Mouse (Mus musculus): ENCODE data around the gene Unc5a. TPM values are rescaled to one million over a fixed set of nuclear protein-coding genes. Genes with fewer than 3 reads are reported as not detected.

Unc5a gene
- polyA plus RNA-seq, 1 experiment from 2014 or later, result 7.2 TPM

DNA sequence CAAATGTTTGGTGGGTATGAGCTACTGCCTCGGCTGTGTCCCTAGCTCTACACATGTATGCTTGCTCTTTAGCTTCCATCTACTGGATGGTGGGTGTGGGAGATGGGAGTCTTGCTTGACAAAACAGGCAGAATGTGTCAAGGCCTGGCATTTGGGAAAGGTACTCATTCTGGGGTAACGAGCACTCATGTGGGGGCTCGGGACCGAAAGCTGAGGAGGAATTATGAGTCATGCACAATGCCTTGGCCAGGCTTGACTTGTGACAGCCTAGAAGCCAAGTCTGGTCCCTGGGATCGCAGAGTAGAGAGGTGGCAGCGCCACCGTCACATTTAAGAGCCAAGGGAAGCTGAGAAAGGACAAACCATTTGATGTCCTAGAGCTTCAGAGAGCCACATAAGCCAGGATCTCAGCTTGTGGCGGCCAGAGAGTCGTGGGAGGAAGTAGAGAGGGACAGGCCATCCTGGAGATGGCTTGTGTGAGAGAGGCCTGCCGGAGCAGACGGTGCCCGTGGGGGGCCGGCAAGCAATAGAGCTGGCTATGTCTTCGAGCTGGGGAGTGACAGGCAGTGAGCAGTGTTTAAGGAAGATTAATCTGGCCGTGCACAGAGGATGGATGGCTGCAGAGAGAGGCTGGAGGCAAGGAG lies 10.0 kb downstream of the Unc5a start:
- 0 out of 2 replicates have a peak overlapping the region, but pooled peaks have one; percentile 6 for H3K4me2 ChIP-seq
- WGBS, result 36% methylated on average over 15 of the region's 15 CpGs
- ATAC-seq, result no peak
- no peaks in the 10 kb centered on the region for H3K9me3 ChIP-seq (replicated peaks)
- H3K4me3 ChIP-seq, result no peak overlapping the region
- peaks cover 43% of the 10 kb centered on the region for H3K4me1 ChIP-seq
- H3K9ac ChIP-seq, result 0 out of 2 replicates have a peak overlapping the region, but pooled peaks have one; percentile 43
- H3K36me3 ChIP-seq (ENCODE audit: poor library complexity, severe bottlenecking), result no peaks in the 10 kb centered on the region
- peaks cover 29% of the 10 kb centered on the region for H3K27me3 ChIP-seq
- peak overlapping the region; percentile 3; the same call in 1 of the 2 replicates for H3K27ac ChIP-seq

DNA sequence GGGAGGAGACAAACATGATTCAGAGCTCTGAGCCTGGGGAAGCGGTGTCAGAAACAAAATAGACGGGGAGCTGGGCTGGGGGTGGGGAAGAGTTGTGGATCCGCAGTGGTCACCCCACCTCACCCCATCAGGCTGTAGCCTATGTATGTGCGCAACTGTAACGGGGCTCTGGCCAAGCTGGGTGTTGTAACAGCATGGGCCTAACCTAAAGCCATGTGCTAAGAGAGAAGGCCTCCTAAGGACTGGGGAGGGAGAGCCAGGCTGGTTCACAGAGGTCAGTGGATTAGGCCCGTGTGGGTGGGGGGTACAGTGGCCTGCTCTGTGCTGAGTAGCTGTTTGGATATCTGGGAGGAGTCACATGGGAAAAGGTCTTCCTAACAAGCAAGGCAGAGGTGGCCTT lies 10.6 kb downstream of the Unc5a start:
- WGBS, result 48% methylated on average over 6 of the region's 6 CpGs
- Histone ChIP-seq H3K4me3 (no peak overlapping the region), H3K9me3 (replicated peaks) (no peaks in the 10 kb centered on the region), H3K9ac (no peak overlapping the region), H3K36me3 (ENCODE audit: poor library complexity, severe bottlenecking) (no peaks in the 10 kb centered on the region), H3K4me2 (no peak overlapping the region), H3K4me1 (peaks cover 50% of the 10 kb centered on the region), H3K27me3 (peaks cover 22% of the 10 kb centered on the region), H3K27ac (no peak overlapping the region)
- ATAC-seq, result no peak

DNA sequence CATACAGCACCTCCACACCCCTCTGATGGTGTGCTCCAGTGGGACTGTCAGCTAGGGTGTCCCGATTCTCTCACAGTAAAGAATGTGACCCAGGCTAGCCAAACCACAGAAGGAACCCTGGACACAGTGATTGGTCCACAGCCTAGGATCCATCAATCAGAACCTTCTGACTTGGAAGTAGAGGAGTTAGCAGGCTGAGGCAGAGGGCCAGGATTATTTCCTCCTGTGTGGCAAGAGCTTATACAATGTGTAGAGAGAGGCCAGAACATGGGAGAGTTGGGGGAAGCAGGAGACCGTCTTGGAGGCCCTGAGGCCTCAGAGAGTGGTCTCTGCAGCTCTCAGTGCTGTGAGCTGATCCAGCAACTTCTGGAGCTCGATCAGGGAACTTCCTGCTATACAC lies 11.3 kb downstream of the Unc5a start:
- Histone ChIP-seq H3K9me3 (replicated peaks) (no peaks in the 10 kb centered on the region), H3K9ac (no peak overlapping the region), H3K27me3 (peaks cover 15% of the 10 kb centered on the region; the same call in 1 of the 2 replicates), H3K36me3 (ENCODE audit: poor library complexity, severe bottlenecking) (no peaks in the 10 kb centered on the region), H3K4me1 (peaks cover 43% of the 10 kb centered on the region), H3K4me3 (no peak overlapping the region), H3K4me2 (no peak overlapping the region), H3K27ac (no peak overlapping the region)
- no peak for ATAC-seq
- WGBS, result 84% methylated on average over 3 of the region's 3 CpGs

DNA sequence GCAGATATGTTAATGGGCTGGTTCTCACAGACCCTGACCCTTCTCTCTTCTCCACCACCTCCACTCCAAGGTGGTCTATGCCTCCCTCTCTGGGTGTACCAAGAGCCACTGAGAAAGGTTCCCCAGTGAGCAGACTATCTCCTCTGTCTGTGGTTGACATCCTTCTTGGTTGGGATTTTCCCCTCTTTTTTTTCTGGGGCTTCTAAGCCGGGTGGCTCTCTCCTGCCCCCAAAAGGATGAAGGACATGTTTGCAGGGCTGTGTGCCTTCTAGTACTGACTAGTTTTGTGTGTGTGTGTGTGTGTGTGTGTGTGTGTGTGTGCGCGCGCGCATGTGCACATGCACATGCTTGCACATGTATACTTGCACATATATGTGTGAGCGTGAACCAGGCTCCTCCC lies 16.0 kb downstream of the Unc5a start:
- H3K4me3 ChIP-seq, result no peak overlapping the region
- H3K9ac ChIP-seq, result no peak overlapping the region
- 91% methylated on average over 6 of the region's 6 CpGs for WGBS
- H3K27me3 ChIP-seq, result peaks cover 6% of the 10 kb centered on the region
- no peaks in the 10 kb centered on the region for H3K9me3 ChIP-seq (replicated peaks)
- no peak overlapping the region for H3K4me2 ChIP-seq
- no peaks in the 10 kb centered on the region for H3K36me3 ChIP-seq (ENCODE audit: poor library complexity, severe bottlenecking)
- H3K4me1 ChIP-seq, result peaks cover 37% of the 10 kb centered on the region
- no peak for ATAC-seq
- H3K27ac ChIP-seq, result no peak overlapping the region

DNA sequence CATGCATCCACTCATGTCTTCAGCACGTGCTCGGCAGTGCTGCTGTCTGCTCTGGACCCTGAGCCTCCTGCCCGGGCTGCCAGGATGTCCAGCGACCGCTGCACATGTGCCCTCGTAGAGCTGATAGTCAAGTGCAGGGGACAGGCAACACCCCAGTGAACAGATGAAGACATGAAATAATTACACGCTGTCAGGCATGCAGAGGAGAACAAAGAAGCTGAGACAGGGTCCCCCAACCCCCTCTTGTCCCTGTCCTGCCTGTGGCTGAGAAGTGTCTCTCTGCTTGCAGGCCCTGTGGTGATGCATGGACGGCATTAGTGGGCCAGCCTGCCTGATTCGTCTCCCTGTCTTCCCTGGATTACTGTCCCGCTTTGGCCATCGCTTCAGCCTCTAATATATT lies 18.3 kb downstream of the Unc5a start:
- 51% methylated on average over 11 of the region's 11 CpGs for WGBS
- H3K27me3 ChIP-seq, result peaks cover 6% of the 10 kb centered on the region
- peaks cover 37% of the 10 kb centered on the region for H3K4me1 ChIP-seq
- no peak overlapping the region for H3K4me3 ChIP-seq
- H3K4me2 ChIP-seq, result no peak overlapping the region
- ATAC-seq, result no peak; the same call in 1 of the 2 replicates
- no peaks in the 10 kb centered on the region for H3K9me3 ChIP-seq (replicated peaks)
- 0 out of 2 replicates have a peak overlapping the region, but pooled peaks have one; percentile 16 for H3K27ac ChIP-seq
- H3K9ac ChIP-seq, result peak overlapping the region; percentile 14; the same call in 1 of the 2 replicates
- H3K36me3 ChIP-seq (ENCODE audit: poor library complexity, severe bottlenecking), result no peaks in the 10 kb centered on the region

DNA sequence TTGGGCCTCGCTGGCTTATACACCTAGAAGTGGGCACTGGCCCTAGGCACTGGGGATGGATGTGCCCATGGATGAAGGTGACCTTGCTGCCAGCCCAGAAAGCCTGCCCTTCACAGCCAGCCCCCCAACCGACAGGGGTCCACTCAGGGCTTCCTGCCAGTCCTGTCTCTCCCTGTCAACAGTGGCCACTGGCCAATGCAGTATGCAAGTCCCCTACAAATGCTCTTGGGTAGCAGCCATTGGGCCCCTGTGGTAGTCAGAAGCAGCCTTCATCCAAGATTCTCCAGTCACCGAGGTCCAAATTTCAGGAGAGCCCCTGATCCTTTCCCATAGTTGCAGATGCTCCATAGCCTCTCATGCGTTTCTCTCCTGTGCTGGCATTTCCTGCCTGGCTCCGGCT lies 19.4 kb downstream of the Unc5a start:
- Histone ChIP-seq H3K27me3 (peaks cover 14% of the 10 kb centered on the region), H3K4me2 (no peak overlapping the region), H3K9ac (0 out of 2 replicates have a peak overlapping the region, but pooled peaks have one; percentile 35), H3K27ac (no peak overlapping the region), H3K36me3 (ENCODE audit: poor library complexity, severe bottlenecking) (no peaks in the 10 kb centered on the region), H3K4me3 (no peak overlapping the region), H3K4me1 (peaks cover 30% of the 10 kb centered on the region), H3K9me3 (replicated peaks) (no peaks in the 10 kb centered on the region)
- WGBS, result 65% methylated on average over 5 of the region's 5 CpGs
- no peak for ATAC-seq

DNA sequence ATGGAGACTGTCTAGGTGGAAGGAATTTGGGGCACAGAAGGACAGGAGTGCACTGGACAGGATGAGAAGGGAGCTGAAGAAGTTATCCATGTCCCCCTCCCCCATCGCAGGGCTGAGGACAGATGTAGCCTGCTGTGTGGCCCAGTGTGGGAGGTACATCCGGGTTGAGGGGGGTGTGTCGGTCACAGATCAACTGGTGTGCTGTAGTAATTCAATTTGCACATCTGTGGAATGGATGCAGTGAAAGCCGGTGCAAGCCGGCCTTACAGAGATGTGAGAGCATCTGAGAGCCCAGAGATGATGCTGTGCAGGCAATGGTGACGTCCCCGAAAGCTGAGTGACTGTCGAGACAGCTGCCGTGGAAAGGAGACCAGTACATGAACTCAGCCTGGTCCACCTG lies 20.3 kb downstream of the Unc5a start:
- Histone ChIP-seq H3K9me3 (replicated peaks) (no peaks in the 10 kb centered on the region), H3K4me1 (peaks cover 22% of the 10 kb centered on the region), H3K36me3 (ENCODE audit: poor library complexity, severe bottlenecking) (no peaks in the 10 kb centered on the region), H3K4me3 (no peak overlapping the region), H3K27me3 (peaks cover 14% of the 10 kb centered on the region), H3K27ac (no peak overlapping the region), H3K4me2 (no peak overlapping the region), H3K9ac (0 out of 2 replicates have a peak overlapping the region, but pooled peaks have one; percentile 19)
- WGBS, result 59% methylated on average over 9 of the region's 9 CpGs
- ATAC-seq, result no peak

DNA sequence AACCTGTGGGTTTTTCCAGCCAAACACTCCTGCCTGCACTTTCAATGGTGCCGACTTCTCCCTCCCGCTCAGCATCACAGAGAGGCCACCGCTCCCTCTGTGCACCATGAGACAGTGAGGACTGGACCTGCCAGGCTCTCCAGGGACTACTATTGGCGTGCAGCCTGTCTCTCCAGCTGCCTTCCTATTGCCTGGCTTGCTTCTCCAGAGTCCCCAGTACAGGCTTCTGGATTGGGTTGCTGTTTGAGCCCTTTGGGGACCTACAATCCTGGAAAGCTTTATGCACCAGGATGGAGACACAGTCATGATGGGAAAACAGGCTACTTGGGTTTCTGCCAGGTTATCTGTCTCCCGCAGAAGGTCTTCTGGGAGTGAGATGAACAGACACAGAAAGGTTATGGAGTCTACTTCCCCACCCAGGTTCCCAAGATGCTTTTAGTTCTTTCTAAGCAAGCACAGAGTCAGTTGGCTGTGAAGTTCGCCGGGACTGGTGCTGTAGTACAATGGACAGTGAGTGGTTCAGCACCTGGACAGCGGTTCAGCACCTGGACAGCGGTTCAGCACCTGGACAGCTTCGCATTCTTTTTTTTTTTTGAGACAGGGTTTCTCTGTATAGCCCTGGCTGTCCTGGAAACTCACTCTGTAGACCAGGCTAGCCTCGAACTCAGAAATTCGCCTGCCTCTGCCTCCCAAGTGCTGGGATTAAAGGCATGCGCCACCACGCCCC lies 21.5 kb downstream of the Unc5a start:
- Histone ChIP-seq H3K9ac (no peak overlapping the region), H3K4me2 (no peak overlapping the region), H3K9me3 (replicated peaks) (no peaks in the 10 kb centered on the region), H3K4me1 (peaks cover 23% of the 10 kb centered on the region), H3K27ac (no peak overlapping the region), H3K27me3 (peaks cover 14% of the 10 kb centered on the region), H3K4me3 (no peak overlapping the region), H3K36me3 (ENCODE audit: poor library complexity, severe bottlenecking) (no peaks in the 10 kb centered on the region)
- ATAC-seq, result no peak
- 45% methylated on average over 14 of the region's 14 CpGs for WGBS

DNA sequence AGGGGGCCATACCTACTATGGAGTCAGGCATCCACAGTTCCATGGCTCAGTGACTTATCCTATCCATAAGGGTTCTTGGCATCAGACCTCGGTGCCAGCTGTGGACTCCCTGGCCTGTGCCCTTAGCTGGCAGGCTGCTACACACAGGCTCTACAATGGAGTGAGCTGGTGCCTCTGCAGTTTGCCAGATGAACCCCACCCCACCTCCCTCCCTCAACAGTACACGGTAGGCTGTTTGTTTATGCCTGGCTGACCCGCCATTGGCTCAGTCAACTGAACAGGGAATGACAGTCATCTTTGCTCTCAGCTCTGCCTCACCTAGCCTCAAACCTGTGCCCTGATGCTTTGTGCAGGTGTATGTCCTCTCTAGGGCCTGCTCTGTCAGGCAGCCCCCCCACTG lies 26.3 kb downstream of the Unc5a start:
- no peak for ATAC-seq

DNA sequence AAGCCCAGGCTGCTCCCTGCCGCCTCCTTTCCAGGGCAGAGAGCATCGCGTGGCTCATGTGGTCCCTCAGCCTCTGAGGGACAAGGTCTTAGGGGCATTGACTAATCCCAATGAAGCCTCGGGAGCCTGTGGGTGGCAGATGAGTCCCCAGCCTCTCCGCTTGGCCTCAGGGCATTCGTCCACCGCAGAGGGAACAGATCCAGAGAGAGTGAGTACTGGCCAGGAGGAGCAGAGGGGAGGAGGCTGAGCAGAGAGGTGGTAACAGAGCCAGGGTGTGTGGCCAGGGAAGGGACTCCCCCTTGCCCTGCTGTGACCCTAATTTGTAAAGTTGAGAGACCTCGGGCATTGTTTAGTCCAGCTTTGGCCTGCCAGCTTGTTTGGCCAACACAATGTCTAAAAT lies 29.6 kb downstream of the Unc5a start:
- Histone ChIP-seq H3K4me3 (no peak overlapping the region), H3K36me3 (ENCODE audit: poor library complexity, severe bottlenecking) (no peaks in the 10 kb centered on the region), H3K9ac (no peak overlapping the region), H3K9me3 (replicated peaks) (no peaks in the 10 kb centered on the region), H3K4me2 (no peak overlapping the region), H3K4me1 (peaks cover 61% of the 10 kb centered on the region), H3K27ac (no peak overlapping the region; the same call in 1 of the 2 replicates), H3K27me3 (peaks cover 55% of the 10 kb centered on the region)
- 29% methylated on average over 8 of the region's 8 CpGs for WGBS
- ATAC-seq, result no peak

More for the DNA sequence above, 26.3 kb downstream of the Unc5a start:
- 54% methylated on average over 3 of the region's 3 CpGs for WGBS
- no peak overlapping the region for H3K4me2 ChIP-seq
- no peaks in the 10 kb centered on the region for H3K9me3 ChIP-seq (replicated peaks)
- 0 out of 2 replicates have a peak overlapping the region, but pooled peaks have one; percentile 14 for H3K9ac ChIP-seq
- H3K4me3 ChIP-seq, result no peak overlapping the region
- H3K27ac ChIP-seq, result no peak overlapping the region
- no peaks in the 10 kb centered on the region for H3K36me3 ChIP-seq (ENCODE audit: poor library complexity, severe bottlenecking)
- peaks cover 39% of the 10 kb centered on the region for H3K27me3 ChIP-seq
- peaks cover 40% of the 10 kb centered on the region for H3K4me1 ChIP-seq

DNA sequence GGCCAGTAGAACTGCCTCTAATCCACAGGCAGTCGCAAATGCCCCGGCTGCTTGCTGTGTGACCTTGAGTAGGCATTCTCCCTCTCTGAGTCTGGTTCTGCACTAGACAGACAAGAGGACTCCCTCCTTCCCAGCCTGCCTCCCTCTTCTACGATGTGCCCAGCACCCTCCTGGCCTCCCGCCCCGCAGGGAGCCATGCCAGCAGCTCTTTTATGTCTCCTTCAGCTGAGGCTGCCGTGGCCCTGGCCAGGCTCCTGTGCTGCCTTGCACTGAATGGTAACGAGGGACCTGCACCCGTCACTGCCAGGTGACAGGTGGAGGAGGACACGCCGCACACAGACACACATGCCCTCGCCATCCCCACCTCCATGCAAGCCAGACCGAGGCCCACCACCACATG lies 31.7 kb downstream of the Unc5a start:
- no peak overlapping the region for H3K27ac ChIP-seq
- peak; percentile 50 for ATAC-seq
- H3K36me3 ChIP-seq (ENCODE audit: poor library complexity, severe bottlenecking), result no peaks in the 10 kb centered on the region
- no peaks in the 10 kb centered on the region for H3K9me3 ChIP-seq (replicated peaks)
- H3K4me1 ChIP-seq, result peaks cover 54% of the 10 kb centered on the region
- H3K27me3 ChIP-seq, result peaks cover 73% of the 10 kb centered on the region
- no peak overlapping the region for H3K9ac ChIP-seq
- peak overlapping the region; percentile 35 for H3K4me2 ChIP-seq
- no peak overlapping the region for H3K4me3 ChIP-seq
- WGBS, result 35% methylated on average over 12 of the region's 12 CpGs

DNA sequence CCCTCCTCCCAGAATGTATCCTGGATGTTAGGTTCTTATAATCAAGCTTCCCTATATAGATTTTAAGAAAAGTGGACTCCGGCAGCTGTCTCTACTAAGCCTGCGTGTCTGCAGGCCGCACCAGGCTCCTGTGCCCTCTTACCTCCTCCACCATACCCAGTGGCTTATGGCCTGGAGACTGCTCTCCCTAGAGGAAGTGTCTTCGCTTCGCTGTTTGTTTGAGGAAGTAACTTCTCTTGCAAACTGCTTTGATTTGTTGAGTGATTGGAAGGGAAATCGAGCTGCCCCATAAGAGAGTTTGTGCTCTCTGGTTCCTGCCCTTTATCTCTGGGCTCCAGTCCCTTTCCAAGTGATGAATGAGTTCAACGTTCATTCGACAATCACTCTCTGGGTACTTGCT lies 33.8 kb downstream of the Unc5a start:
- H3K9me3 ChIP-seq (replicated peaks), result no peaks in the 10 kb centered on the region
- H3K9ac ChIP-seq, result no peak overlapping the region
- no peak overlapping the region for H3K4me2 ChIP-seq
- no peak overlapping the region for H3K4me3 ChIP-seq
- H3K36me3 ChIP-seq (ENCODE audit: poor library complexity, severe bottlenecking), result no peaks in the 10 kb centered on the region
- no peak overlapping the region for H3K27ac ChIP-seq
- H3K27me3 ChIP-seq, result peaks cover 72% of the 10 kb centered on the region
- WGBS, result 91% methylated on average over 8 of the region's 8 CpGs
- H3K4me1 ChIP-seq, result peaks cover 50% of the 10 kb centered on the region
- ATAC-seq, result no peak

All from forebrain, embryonic 13.5 days (tissue).